Mouse (Mus musculus): ENCODE data around the gene B3galt1. TPM values are rescaled to one million over a fixed set of nuclear protein-coding genes. Genes with fewer than 3 reads are reported as not detected.

The B3galt1 gene
- total RNA-seq (2017), result 0.38 and 0.60 TPM in 2 replicates

DNA sequence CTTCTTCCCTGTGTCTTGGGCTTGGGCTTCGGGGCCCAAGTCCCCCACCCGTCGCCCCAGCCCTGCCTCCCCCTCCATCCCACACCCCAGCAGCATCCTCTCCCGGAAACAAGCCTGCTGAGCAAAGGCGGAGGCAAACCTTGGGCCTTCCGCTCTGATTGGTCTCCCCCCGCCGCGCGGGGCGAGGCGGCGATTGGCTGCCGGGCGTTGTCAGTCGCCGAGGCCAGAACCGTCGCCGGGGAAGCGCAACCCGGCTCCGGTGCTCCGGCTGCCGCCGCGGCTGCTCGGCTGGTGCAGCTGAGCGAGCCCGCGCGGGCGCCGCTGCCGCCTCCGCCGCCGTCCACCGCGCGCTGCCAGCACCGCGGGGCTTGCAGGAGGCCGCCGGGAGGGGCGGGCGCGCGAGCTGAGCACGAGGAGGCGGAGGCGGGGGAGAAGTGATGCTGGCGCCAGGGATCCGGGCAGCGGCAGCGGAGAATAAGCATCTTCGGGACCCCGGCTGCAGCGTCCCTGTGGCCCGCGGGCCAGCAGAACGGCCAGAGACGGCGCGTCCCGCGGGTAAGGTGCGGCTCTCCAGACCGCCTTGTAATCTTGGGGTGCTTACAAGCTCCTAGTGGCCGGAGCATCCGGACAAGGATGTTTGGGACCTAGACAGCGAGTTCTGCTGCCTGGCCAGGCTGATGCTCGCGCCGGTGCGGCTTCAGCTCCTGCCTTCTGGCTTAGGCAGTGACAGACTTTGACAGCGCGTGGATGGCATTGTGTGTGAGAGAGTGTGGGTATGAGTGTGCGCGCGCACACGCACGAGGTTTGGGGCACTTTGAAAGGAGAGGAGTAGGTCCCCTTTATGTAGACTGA is at the start of gene B3galt1:
Gene B3galt1, plus strand, starts transcription at position 392 of the 852 bp plus-strand sequence.
- peak; percentile 72 to 83 for ATAC-seq (replicated peaks in 1 of 2; ENCODE audit: insufficient read depth in 1 of 2, low FRiP score in 2 of 2, low TSS enrichment in 1 of 2, low read depth in 1 of 2, poor library complexity in 2 of 2, severe bottlenecking in 2 of 2)

DNA sequence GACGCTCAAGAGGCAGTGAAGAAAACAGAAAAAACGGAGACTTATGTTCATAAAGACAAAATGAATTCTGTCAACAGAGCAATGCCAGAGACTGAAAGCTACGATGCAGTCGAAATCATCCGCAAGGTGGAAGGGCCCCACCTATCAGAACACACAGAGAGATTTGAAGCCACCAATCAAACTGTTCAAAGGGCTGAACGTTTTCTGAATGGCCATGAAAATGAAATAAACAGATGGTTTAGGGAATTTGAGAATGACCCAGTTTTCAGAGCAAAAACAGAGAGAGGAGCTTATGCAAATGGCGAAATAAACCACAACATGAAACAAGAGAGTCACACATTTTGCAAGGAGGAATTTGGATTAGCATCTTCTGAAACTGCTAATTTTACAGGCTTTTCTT is 49.3 kb upstream of the B3galt1 start:
- no peak for ATAC-seq (replicated peaks in 1 of 2; ENCODE audit: insufficient read depth in 1 of 2, low FRiP score in 2 of 2, low TSS enrichment in 1 of 2, low read depth in 1 of 2, poor library complexity in 2 of 2, severe bottlenecking in 2 of 2)

DNA sequence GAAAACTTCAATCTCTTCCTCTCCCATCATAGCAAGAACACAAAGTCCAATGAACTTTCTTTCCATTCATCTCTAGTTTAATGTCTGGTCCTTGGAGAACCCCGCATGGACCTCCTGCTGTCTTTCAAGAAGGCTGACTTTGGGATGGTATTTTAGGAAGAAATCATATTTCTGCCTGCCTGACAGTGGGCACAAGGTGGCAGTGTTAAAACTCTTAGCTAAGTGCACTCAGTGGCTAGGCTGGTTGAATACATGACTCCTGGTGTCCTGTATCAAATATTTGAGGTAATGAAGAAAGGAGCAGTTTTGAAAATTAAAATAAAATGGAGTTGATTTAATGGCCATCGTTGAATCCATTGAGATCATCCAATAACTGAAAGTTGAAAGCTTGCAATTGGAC is 30.3 kb upstream of the B3galt1 start:
- ATAC-seq (replicated peaks in 1 of 2; ENCODE audit: insufficient read depth in 1 of 2, low FRiP score in 2 of 2, low TSS enrichment in 1 of 2, low read depth in 1 of 2, poor library complexity in 2 of 2, severe bottlenecking in 2 of 2), result no peak

DNA sequence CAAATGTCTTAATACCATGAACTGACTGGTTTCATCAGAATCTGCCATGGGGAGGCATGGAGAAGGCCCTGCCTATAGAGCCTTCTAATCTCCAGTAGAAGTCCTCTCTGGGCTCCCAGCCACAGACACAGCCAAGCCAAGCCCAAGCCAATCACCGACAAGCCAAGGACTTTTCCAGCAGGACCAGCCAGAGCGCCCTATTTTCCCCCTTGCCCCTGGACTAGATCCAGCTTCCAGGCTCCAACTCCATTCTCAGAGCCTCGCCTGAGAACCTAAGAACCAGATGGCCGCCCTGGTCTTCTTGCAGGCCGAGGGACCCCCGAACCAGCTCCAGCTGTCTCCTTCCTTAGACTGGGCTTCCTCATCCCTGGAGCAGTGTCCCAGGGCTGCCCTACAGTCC is 26.2 kb upstream of the B3galt1 start:
- no peak for ATAC-seq (replicated peaks in 1 of 2; ENCODE audit: insufficient read depth in 1 of 2, low FRiP score in 2 of 2, low TSS enrichment in 1 of 2, low read depth in 1 of 2, poor library complexity in 2 of 2, severe bottlenecking in 2 of 2)

DNA sequence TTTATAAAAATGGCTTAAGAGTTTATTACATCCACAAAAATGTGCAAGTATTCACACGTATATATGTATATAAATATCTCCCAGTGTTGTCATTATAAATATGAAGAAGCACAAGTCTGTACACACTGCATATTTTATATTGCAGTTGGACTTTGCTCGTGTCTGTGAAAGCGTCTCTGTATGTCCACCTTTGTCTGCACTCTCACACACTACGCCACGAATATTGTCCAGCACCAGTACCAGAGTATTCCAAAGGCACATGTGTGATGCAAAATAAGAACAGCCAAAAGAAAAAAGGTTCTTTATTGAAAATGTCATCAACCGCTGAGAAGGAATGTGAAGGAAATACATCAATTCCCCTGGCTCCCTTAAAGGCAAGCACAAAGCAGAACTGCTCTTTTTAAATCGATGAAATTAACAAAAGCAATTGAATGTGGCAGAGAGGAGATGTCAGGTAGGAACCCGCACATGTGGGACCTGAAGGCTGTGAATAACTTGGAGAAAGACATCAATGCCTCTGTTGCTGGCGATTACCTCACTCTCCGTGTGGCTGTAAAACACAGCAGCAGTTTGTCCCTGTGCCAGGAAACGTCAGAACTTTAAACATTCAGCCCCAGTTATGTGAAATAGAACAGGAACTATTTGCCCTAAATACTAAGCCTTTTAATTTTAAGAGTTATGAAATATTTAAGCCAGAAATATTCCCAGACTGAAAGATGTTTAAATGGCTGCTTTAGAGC is 23.5 kb upstream of the B3galt1 start:
- no peak for ATAC-seq (replicated peaks in 1 of 2; ENCODE audit: insufficient read depth in 1 of 2, low FRiP score in 2 of 2, low TSS enrichment in 1 of 2, low read depth in 1 of 2, poor library complexity in 2 of 2, severe bottlenecking in 2 of 2)

DNA sequence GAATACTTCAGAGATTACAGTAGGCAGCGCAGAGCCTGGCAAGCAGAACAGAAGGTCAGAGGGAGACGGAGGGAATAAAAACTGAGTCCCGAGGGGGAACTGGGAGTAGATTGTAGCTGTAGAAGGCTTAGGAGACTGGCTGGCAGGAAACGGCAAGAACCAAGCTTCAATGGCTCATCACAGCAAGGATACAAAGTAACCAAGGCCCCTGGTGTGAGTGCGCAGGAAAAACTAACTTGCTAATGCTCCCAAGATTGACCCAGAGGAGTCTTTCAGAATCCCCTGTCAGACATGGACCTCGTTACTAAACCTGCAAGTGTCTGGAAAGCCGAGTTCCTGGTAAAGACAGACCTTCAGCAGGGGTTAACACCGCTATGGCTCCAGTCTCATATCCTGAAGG is 21.2 kb upstream of the B3galt1 start:
- ATAC-seq (replicated peaks in 1 of 2; ENCODE audit: insufficient read depth in 1 of 2, low FRiP score in 2 of 2, low TSS enrichment in 1 of 2, low read depth in 1 of 2, poor library complexity in 2 of 2, severe bottlenecking in 2 of 2), result no peak

DNA sequence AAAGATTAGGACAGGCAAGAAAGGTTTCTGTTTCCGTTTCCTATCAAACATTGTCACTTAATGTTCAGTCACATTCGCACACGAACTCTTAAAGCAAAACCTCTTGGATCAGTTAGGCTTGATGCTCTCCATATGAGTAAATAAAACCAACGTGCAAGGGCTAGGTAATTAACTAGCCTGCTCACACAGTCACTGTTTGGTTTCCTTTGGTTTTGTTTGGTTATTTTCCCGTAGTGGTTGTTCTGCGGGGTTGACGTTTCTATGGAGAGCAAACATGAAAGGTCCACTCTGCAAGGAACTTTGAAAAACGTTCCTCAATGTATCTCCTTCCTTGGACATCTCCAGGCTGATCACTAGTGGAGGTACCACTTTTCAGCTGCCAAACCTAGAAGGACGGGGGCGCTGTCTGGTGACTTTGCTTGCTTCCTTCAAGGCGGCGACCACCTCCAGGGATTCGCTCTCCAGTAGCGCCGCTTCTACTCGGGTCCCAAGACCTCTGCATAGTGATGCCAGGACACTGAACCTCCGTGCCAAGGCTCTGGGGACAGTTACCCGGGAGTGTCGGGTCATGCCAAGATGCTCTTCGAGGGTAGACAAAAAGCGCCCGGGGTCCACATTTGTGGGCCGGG is 706 bp upstream of the B3galt1 start:
- ATAC-seq (replicated peaks in 1 of 2; ENCODE audit: insufficient read depth in 1 of 2, low FRiP score in 2 of 2, low TSS enrichment in 1 of 2, low read depth in 1 of 2, poor library complexity in 2 of 2, severe bottlenecking in 2 of 2), result peak; percentile 24 to 39; a peak in 1 of 4 replicates

DNA sequence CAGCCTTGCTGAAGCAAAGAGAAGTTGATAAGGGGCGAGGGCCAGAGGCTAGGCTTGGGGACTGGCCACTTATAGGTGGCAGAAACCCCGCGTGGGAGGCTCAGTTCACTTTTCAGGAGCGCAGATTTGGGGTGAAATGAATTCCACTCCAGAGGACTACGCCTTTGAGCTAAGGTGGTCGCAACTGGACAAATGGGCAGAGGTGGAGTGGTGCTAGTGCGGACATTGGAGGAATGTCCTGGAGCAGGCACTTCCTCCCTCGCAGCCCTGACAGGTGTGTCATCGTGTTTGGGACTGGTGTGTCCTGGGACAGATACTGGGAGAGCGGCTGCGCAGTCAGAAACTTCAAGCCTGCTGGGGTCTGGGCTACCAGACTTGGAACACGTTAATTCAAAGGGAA is 895 bp downstream of the B3galt1 start:
- 0 out of 4 replicates have a peak, but pooled peaks of 1 of the 2 experiments have one; percentile 1 for ATAC-seq (replicated peaks in 1 of 2; ENCODE audit: insufficient read depth in 1 of 2, low FRiP score in 2 of 2, low TSS enrichment in 1 of 2, low read depth in 1 of 2, poor library complexity in 2 of 2, severe bottlenecking in 2 of 2)

DNA sequence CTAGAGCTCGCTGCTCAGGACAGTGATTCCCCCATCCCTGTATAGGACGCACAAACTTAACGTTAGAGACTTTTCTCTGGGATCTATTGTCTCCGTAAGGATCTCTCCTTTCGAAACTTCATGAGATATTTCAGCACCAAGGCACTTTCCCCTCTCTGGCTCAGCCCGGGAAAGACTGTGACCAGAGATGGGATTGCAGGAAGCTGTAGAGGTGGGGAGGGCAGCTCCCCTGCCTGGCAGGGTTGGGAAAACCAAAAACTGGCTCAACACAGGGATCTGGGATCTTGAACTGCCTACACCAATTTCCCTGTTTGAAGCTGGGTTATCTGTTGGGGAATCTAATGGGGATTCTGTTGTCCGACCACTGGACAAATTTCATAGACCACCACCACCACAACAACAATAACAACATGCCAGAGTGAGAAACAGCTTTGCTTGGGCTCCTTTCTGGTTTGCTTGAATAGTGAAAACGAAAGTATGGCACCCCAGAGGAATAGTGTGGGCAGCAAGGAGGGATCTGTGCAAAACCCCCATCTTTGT is 1.5 kb downstream of the B3galt1 start:
- ATAC-seq (replicated peaks in 1 of 2; ENCODE audit: insufficient read depth in 1 of 2, low FRiP score in 2 of 2, low TSS enrichment in 1 of 2, low read depth in 1 of 2, poor library complexity in 2 of 2, severe bottlenecking in 2 of 2), result no peak

DNA sequence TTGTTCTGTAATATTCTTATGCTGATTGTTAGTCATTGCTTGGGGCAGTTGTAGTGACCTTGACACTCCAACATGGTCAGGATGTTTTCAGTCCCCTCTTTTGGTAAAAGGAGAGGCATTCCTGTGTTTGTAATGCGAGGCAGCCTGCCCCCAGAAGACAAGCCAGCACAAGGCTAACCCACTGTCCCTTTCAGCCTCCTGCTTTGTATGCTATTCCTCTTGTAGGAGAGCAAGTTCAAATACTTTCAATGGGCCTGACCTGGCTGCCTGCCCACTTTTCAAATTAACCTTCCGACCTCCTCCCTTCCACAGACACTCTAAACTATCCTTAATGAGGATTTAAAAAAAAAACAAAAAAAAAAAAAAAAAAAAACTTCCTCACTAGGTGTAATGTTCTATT is 11.0 kb downstream of the B3galt1 start:
- no peak for ATAC-seq (replicated peaks in 1 of 2; ENCODE audit: insufficient read depth in 1 of 2, low FRiP score in 2 of 2, low TSS enrichment in 1 of 2, low read depth in 1 of 2, poor library complexity in 2 of 2, severe bottlenecking in 2 of 2)

DNA sequence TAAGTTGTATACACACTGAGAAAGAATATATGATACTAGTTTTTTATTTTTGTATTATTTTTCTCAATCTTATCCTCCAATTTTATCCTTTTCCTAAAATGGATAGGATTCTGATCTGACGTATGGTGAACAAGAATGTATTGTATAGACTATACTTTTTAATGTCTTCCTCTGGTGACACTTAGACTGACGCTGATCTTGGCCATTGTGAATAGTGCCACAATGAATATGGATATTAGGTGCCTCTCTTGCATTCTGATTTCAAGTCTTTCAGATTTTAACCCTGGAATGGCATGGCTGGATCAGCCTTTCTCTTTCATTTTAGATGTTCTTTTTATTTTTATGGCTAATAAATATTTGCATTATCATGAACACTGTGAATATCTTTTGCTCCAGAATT is 17.4 kb downstream of the B3galt1 start:
- ATAC-seq (replicated peaks in 1 of 2; ENCODE audit: insufficient read depth in 1 of 2, low FRiP score in 2 of 2, low TSS enrichment in 1 of 2, low read depth in 1 of 2, poor library complexity in 2 of 2, severe bottlenecking in 2 of 2), result no peak

DNA sequence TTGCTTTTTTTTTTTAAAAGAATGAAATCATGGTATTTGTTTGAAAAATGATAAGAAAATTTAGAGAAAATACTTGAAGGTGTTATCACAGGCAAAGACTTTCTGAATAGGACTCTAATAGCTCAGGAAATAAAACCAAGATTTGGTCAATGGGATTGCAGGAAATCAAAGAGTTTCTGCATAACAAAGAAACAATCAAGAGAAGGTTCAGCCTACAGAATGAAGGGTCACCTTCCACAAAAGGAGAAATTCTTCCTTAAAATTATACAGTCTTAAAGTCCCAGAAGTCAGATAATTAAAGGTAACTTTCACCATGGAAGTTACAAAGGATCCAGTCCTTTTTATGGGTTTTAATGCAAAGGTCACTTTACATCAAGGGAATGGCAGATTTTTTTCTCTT is 24.7 kb downstream of the B3galt1 start:
- ATAC-seq (replicated peaks in 1 of 2; ENCODE audit: insufficient read depth in 1 of 2, low FRiP score in 2 of 2, low TSS enrichment in 1 of 2, low read depth in 1 of 2, poor library complexity in 2 of 2, severe bottlenecking in 2 of 2), result no peak

DNA sequence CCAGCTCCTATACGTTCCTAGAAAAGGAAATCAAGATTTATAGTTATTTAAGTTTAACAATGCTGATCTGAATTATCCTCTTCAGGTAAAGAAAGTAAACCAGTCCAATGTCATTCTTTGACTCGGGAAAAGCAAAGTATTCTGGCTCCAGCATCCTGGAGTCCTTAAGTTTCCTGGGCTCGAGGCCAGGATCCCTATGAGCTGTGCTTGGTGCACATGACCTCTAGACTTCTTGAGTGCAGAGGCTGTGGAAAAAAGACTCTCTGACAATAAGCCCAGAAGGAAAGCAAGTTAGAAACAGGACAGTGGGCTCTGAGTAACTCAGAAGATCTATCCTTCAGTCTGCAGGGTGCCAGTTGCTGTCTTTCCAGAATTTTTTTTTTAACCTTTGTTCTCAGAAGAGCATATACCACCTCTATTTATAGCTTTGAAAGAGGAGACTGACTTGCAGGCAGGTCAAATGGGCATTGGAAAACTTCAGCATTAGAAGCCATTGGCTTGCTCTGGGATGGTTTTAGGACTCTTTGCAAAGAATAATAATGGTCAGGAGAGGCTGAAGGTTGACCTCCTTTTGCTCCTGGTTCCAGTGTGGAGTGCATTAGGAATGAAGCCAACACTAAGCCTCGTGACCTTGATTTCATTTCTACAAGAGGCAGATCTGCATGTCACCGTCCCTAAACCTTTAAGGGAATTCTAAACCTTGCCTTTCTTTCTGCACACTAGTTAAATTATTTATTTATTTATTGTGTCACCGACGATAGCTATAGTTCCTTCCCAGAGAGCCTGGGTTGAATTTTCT is 26.4 kb downstream of the B3galt1 start:
- no peak for ATAC-seq (replicated peaks in 1 of 2; ENCODE audit: insufficient read depth in 1 of 2, low FRiP score in 2 of 2, low TSS enrichment in 1 of 2, low read depth in 1 of 2, poor library complexity in 2 of 2, severe bottlenecking in 2 of 2)

DNA sequence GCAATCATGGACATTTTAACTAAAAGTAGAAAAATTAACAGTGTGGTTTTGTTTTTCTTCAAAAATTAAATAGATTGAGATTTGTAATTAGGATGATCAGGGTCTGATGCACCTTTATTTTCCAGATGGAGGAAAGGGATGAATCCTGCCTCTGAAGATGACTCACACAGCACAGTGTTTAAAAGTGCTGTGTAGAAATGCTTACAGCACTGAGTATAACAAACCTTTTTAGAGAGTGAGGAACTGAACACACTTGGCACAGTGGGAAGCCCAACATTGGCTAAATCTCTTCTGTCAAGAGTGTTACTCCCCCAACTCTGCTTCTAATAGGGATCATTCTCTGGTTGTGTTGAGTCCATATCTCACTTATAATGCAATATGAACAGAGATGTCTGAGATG is 57.2 kb downstream of the B3galt1 start:
- ATAC-seq (replicated peaks in 1 of 2; ENCODE audit: insufficient read depth in 1 of 2, low FRiP score in 2 of 2, low TSS enrichment in 1 of 2, low read depth in 1 of 2, poor library complexity in 2 of 2, severe bottlenecking in 2 of 2), result no peak

DNA sequence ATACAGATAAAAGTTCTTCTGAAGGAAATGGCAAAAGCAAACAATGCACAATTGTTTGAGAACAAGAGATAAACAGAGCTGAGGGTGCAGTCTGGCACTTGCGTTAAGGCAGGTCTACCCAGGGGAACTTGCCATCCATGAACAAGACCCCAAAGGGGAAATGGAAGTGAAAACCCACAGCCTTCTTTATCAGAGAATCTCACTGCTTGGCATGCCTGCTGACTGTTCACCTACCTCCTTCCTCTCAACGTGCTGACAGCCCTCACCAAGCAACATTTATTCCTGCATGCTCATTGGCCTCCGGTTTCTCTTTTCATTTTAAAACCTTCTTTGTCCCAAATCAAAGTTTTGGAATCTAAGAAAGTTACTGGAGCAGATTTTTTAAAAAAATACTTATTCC is 62.0 kb downstream of the B3galt1 start:
- ATAC-seq (replicated peaks in 1 of 2; ENCODE audit: insufficient read depth in 1 of 2, low FRiP score in 2 of 2, low TSS enrichment in 1 of 2, low read depth in 1 of 2, poor library complexity in 2 of 2, severe bottlenecking in 2 of 2), result peak; percentile 53

DNA sequence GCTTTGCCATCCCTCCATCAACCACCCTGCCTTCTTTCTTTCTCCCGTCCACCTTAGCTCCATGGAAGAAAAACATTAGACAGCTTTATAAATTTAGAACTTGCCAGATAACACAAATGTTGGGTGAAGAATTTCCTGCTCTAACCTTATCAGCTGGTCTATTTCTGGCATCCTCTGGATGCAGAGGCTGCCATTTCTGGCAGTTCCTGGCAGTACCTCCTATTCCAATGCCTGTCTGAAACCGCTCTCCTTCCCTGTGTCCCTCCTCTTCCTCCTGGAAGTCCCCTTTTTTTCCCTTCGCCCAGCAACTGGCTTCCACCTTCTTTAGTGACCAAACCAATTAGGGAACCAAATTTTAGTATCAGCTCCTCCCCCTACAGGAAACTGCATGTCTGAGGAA is 62.6 kb downstream of the B3galt1 start:
- ATAC-seq (replicated peaks in 1 of 2; ENCODE audit: insufficient read depth in 1 of 2, low FRiP score in 2 of 2, low TSS enrichment in 1 of 2, low read depth in 1 of 2, poor library complexity in 2 of 2, severe bottlenecking in 2 of 2), result peak in 1 of 2 experiments; percentile 7; a peak in 1 of 4 replicates

DNA sequence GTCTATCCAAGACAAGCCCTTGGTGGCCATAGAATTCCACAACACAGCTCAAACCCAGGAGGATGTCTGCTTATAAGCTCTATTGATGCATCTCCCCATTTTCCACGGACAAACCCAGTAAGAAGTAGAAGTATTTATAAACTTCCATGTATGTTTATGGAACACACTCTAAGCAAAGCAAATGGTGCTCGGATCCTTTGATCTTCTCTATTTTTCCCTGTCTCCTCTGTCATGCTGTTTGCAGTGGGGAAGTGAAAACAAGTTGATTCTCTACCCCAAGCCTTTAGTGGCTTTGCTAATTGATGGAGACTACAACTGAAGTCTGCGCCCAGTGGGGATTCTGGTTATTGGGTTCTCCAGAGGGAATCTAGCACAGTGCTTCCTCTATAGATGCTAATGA is 89.2 kb downstream of the B3galt1 start:
- no peak for ATAC-seq (replicated peaks in 1 of 2; ENCODE audit: insufficient read depth in 1 of 2, low FRiP score in 2 of 2, low TSS enrichment in 1 of 2, low read depth in 1 of 2, poor library complexity in 2 of 2, severe bottlenecking in 2 of 2)
